Mouse (Mus musculus): ENCODE results near the gene F2rl3.

GRCm38 (mm10) chr8:72801583-72801982, 39.9 kb downstream of the F2rl3 start:
- TF ChIP-seq POLR2A (IDR thresholded peaks at IDR 0.05; ENCODE audit: insufficient read depth, low read depth, low read length) (no peak), CTCF (IDR thresholded peaks at IDR 0.05) (no peak), EP300 (IDR thresholded peaks at IDR 0.05; ENCODE audit: insufficient read depth, low read depth, low read length) (no peak)

Data from heart, adult 2 months (tissue).